Mouse (Mus musculus) left cerebral cortex, adult 9 months (tissue): Measurements from ENCODE around the gene Fbxw7.
A peak's percentile ranks its signal among the peaks of the same experiment; 100 is the strongest.
"Not testable (repeated sequence)": the region's sequence is repeated elsewhere in the genome, so short reads cannot be mapped to it uniquely, and the experiment has no call there.

Experiments used
- DNase-seq, 2 experiments: peaks; one replicate each; pipeline ENCODE4 v3.0.0; 2022; ENCODE audit warnings: low spot score in 2 of 2

Fbxw7 gene

GRCm38 (mm10) chr3:84826938-84827337 is 11.9 kb downstream of the Fbxw7 start:
- DNase-seq, result no peak

- no peak for DNase-seq
These were observed 12.5 kb downstream of the Fbxw7 start for GRCm38 (mm10) chr3:84827617-84828016.

- no peak for DNase-seq
These were observed 14.3 kb downstream of the Fbxw7 start for GRCm38 (mm10) chr3:84829366-84829765.

GRCm38 (mm10) chr3:84836029-84836428 is 21.0 kb downstream of the Fbxw7 start:
- no peak for DNase-seq

- no peak for DNase-seq
These were observed 22.9 kb downstream of the Fbxw7 start for GRCm38 (mm10) chr3:84837984-84838383.

- DNase-seq, result no peak
These were observed 24.4 kb downstream of the Fbxw7 start for GRCm38 (mm10) chr3:84839499-84839898.

GRCm38 (mm10) chr3:84841271-84841670 is 26.2 kb downstream of the Fbxw7 start:
- DNase-seq, result no peak

- no peak for DNase-seq
These were observed 27.7 kb downstream of the Fbxw7 start for GRCm38 (mm10) chr3:84842793-84843192.

GRCm38 (mm10) chr3:84843594-84843993 is 28.5 kb downstream of the Fbxw7 start:
- peak in 1 of 2 experiments; percentile 79 for DNase-seq

- DNase-seq, result no peak
These were observed 33.7 kb downstream of the Fbxw7 start for GRCm38 (mm10) chr3:84848798-84849197.

- DNase-seq, result no peak
These were observed 35.4 kb downstream of the Fbxw7 start for GRCm38 (mm10) chr3:84850418-84850817.

GRCm38 (mm10) chr3:84851801-84852200 is 36.7 kb downstream of the Fbxw7 start:
- DNase-seq, result no peak

- no peak for DNase-seq
These were observed 37.8 kb downstream of the Fbxw7 start for GRCm38 (mm10) chr3:84852877-84853276.

GRCm38 (mm10) chr3:84854440-84854839 is 39.4 kb downstream of the Fbxw7 start:
- DNase-seq, result no peak

GRCm38 (mm10) chr3:84860669-84861068 is 45.6 kb downstream of the Fbxw7 start:
- no peak for DNase-seq

- not testable (repeated sequence) for DNase-seq
These were observed 46.7 kb downstream of the Fbxw7 start for GRCm38 (mm10) chr3:84861817-84862216.

GRCm38 (mm10) chr3:84865684-84866083 is 50.6 kb downstream of the Fbxw7 start:
- no peak for DNase-seq

GRCm38 (mm10) chr3:84866866-84867265 is 51.8 kb downstream of the Fbxw7 start:
- no peak for DNase-seq

- peak in 1 of 2 experiments; percentile 16 for DNase-seq
These were observed 52.4 kb downstream of the Fbxw7 start for GRCm38 (mm10) chr3:84867434-84867975.

- no peak for DNase-seq
These were observed 52.9 kb downstream of the Fbxw7 start for GRCm38 (mm10) chr3:84867991-84868390.

GRCm38 (mm10) chr3:84870126-84870525 is 55.1 kb downstream of the Fbxw7 start:
- no peak for DNase-seq

GRCm38 (mm10) chr3:84875306-84875705 is 60.2 kb downstream of the Fbxw7 start:
- DNase-seq, result no peak

- no peak for DNase-seq
These were observed 61.1 kb downstream of the Fbxw7 start for GRCm38 (mm10) chr3:84876211-84876610.

- peak in 1 of 2 experiments; percentile 5 for DNase-seq
These were observed 68.9 kb downstream of the Fbxw7 start for GRCm38 (mm10) chr3:84883817-84884483.
